ENCODE assay signal across 8 mouse cellular contexts in the genomic region with DNA sequence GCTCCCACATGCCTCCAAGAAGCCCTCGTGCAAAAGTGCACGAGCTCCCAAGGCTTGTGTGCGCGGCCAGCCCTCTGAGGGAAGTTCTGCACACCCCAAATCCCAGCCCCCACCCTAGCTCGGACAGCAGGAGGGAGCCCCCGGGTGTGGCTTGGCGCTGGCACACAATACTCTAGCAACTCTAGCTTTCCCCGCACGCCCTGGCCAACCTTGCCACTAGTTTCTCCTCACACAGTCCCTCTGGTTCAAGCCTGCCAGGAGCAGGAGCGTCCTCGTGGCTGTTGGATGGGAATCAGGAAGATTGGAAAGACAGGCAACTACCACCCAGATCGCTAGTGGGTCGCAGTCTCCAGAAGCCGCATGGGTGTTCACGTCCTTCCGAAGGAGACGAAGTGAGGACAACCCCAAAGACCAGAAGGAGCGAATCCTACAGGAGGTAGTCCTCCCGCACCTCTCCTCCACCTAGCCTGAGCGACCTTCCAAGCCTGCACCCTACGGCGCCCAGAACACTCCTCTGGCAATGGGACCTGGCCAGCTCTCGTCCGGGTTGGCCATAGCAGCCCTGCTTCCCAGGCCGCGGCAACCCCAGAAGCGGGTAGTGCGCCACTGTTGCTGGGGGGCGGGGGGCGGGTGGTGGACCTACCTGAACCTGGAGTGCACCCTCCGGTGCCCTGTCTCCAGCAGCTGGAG.
DNase-seq lines count a peak whose midpoint lies in the region; ATAC-seq and TF ChIP-seq lines count a peak whose summit lies in the region.

No protein-coding gene starts in this region.

- peak; percentile 71 for DNase-seq in MEL (ENCODE audit: low read depth, low spot score)
- peak; percentile 40 for DNase-seq in brain, embryonic 14.5 days (ENCODE audit: low read depth)
- DNase-seq in forebrain, embryonic 11.5 days (ENCODE audit: low spot score), result peak; percentile 51
- DNase-seq in heart, postnatal 4 days, result peak; percentile 6
- DNase-seq in layer of hippocampus, adult 8-10 months (ENCODE audit: low spot score in 2 of 2), result peak; percentile 13 to 22
- DNase-seq in lung, postnatal 10 days, result peak; percentile 5
- DNase-seq in retina, postnatal 1 day, result peak; percentile 35

- peak overlapping the region; percentile 74 for H3K9ac ChIP-seq in MEL (ENCODE audit: control insufficient read depth, low read depth, low read length, poor library complexity, severe bottlenecking)
- H3K9ac ChIP-seq in forebrain, embryonic 11.5 days (ENCODE audit: low read length), result peak overlapping the region; percentile 49

- H3K27me3 ChIP-seq in MEL (ENCODE audit: control insufficient read depth in 1 of 2, insufficient read depth in 2 of 2, low read length in 2 of 2), result no peaks in the 10 kb centered on the region
- H3K27me3 ChIP-seq in forebrain, embryonic 11.5 days (ENCODE audit: control insufficient read depth, insufficient read depth, low read length), result no peaks in the 10 kb centered on the region

- 22% methylated on average over 31 of the region's 31 CpGs for WGBS in forebrain, embryonic 11.5 days

- H3K4me1 ChIP-seq in MEL (ENCODE audit: control insufficient read depth in 1 of 2, insufficient read depth in 2 of 2, low read length in 2 of 2), result peaks cover 4% of the 10 kb centered on the region in 2 experiments; a peak in 1 of 4 replicates
- H3K4me1 ChIP-seq in forebrain, embryonic 11.5 days (replicated peaks; ENCODE audit: control insufficient read depth, insufficient read depth, low read length), result no peaks in the 10 kb centered on the region

- peak overlapping the region; percentile 69 for H3K4me2 ChIP-seq in forebrain, embryonic 11.5 days (ENCODE audit: low read depth, low read length, severe bottlenecking)

- TF ChIP-seq RAD21 in MEL (IDR thresholded peaks at IDR 0.05; ENCODE audit: low read depth, low read length), result no peak

- peak; percentile 82 for ATAC-seq in forebrain, embryonic 11.5 days (replicated peaks; ENCODE audit: low FRiP score)
- ATAC-seq in monocyte, adult 5-6 weeks (replicated peaks; ENCODE audit: insufficient number of reproducible peaks, low FRiP score, low TSS enrichment, poor library complexity, severe bottlenecking), result no peak

- peak overlapping the region; percentile 71 to 82 for H3K4me3 ChIP-seq in MEL (ENCODE audit: control insufficient read depth in 1 of 2, insufficient read depth in 1 of 2, low read depth in 2 of 2, low read length in 2 of 2)
- H3K4me3 ChIP-seq in forebrain, embryonic 11.5 days (ENCODE audit: low read depth, low read length), result peak overlapping the region; percentile 40

- peak overlapping the region; percentile 26 for H3K27ac ChIP-seq in MEL (ENCODE audit: control insufficient read depth, low read depth, low read length)
- H3K27ac ChIP-seq in forebrain, embryonic 11.5 days (ENCODE audit: low read depth, low read length), result no peak overlapping the region

- peaks cover 4 to 8% of the 10 kb centered on the region in 2 experiments for H3K36me3 ChIP-seq in MEL (ENCODE audit: control insufficient read depth in 1 of 2, insufficient read depth in 2 of 2, low read length in 2 of 2)
- H3K36me3 ChIP-seq in forebrain, embryonic 11.5 days (ENCODE audit: control insufficient read depth, insufficient read depth, low read length), result no peaks in the 10 kb centered on the region

- no peaks in the 10 kb centered on the region for H3K9me3 ChIP-seq in MEL (replicated peaks; ENCODE audit: insufficient read depth, low read length)
- H3K9me3 ChIP-seq in forebrain, embryonic 11.5 days (ENCODE audit: control insufficient read depth, low read length), result no peaks in the 10 kb centered on the region

- TF ChIP-seq POLR2A in MEL (IDR thresholded peaks at IDR 0.05; ENCODE audit: control insufficient read depth in 1 of 2, insufficient read depth in 1 of 2, low read depth in 1 of 2, low read length in 2 of 2, poor library complexity in 1 of 2), result 0 out of 4 replicates have a peak, but pooled peaks of 1 of the 2 experiments have one; percentile 1
- TF ChIP-seq POLR2A in brain, embryonic 14.5 days (IDR thresholded peaks at IDR 0.05; ENCODE audit: borderline replicate concordance, extremely low read depth, insufficient read depth, insufficient read length, poor library complexity, severe bottlenecking), result no peak

- peaks cover 12% of the 10 kb centered on the region for H3K79me2 ChIP-seq in MEL (ENCODE audit: control insufficient read depth, insufficient read depth, low read length, poor library complexity)

- TF ChIP-seq CTCF in MEL (IDR thresholded peaks at IDR 0.05 in 2 of 3, conservative IDR thresholded peaks at IDR 0.05 in 1 of 3; ENCODE audit: control insufficient read depth in 1 of 3, insufficient read depth in 1 of 3, low read depth in 2 of 3, low read length in 3 of 3, poor library complexity in 1 of 3, severe bottlenecking in 1 of 3), result no peak
- no peak for TF ChIP-seq CTCF in brain, embryonic 14.5 days (IDR thresholded peaks at IDR 0.05; ENCODE audit: borderline replicate concordance, extremely low read depth, insufficient read depth, insufficient read length)

- TF ChIP-seq EP300 in MEL (IDR thresholded peaks at IDR 0.05; ENCODE audit: low read depth in 1 of 2, low read length in 2 of 2), result 0 out of 4 replicates have a peak, but pooled peaks of 1 of the 2 experiments have one; percentile 3

TF ChIP-seq in MEL, 35 proteins besides CTCF, POLR2A, EP300 and RAD21:
- TF ChIP-seq POLR2AphosphoS5 (IDR thresholded peaks at IDR 0.05; ENCODE audit: borderline replicate concordance, low read depth, low read length), result no peak
- TF ChIP-seq MAFK (IDR thresholded peaks at IDR 0.05; ENCODE audit: borderline replicate concordance, low read depth, low read length), result no peak
- TF ChIP-seq KAT2A (conservative IDR thresholded peaks at IDR 0.05; ENCODE audit: low read depth, low read length), result no peak
- no peak for TF ChIP-seq UBTF (IDR thresholded peaks at IDR 0.05; ENCODE audit: borderline replicate concordance, insufficient read depth, low read depth, low read length)
- TF ChIP-seq E2F4 (IDR thresholded peaks at IDR 0.05; ENCODE audit: borderline replicate concordance, low read depth, low read length), result no peak
- TF ChIP-seq ZC3H11A (IDR thresholded peaks at IDR 0.05; ENCODE audit: low read depth, low read length), result no peak
- 0 out of 2 replicates have a peak, but pooled peaks have one; percentile 6 for TF ChIP-seq TBP (IDR thresholded peaks at IDR 0.05; ENCODE audit: low read depth, low read length)
- no peak for TF ChIP-seq GATA1 (IDR thresholded peaks at IDR 0.05; ENCODE audit: low read depth, low read length)
- no peak for TF ChIP-seq JUND (IDR thresholded peaks at IDR 0.05; ENCODE audit: low read depth, low read length)
- no peak for TF ChIP-seq SMC3 (IDR thresholded peaks at IDR 0.05; ENCODE audit: low read depth, low read length)
- TF ChIP-seq POLR2AphosphoS2 (IDR thresholded peaks at IDR 0.05; ENCODE audit: low read length), result no peak
- TF ChIP-seq MAX (IDR thresholded peaks at IDR 0.05; ENCODE audit: low read length), result peak; percentile 46
- TF ChIP-seq NRF1 (IDR thresholded peaks at IDR 0.05; ENCODE audit: insufficient read depth, low read depth, low read length, poor library complexity, severe bottlenecking), result no peak
- TF ChIP-seq ZMIZ1 (IDR thresholded peaks at IDR 0.05; ENCODE audit: low read depth, low read length), result no peak
- TF ChIP-seq TCF12 (IDR thresholded peaks at IDR 0.05; ENCODE audit: low read depth, low read length), result peak; percentile 31; the same call in 1 of the 2 replicates
- no peak for TF ChIP-seq BHLHE40 (IDR thresholded peaks at IDR 0.05; ENCODE audit: borderline replicate concordance, low read depth, low read length)
- no peak for TF ChIP-seq ZNF384 (IDR thresholded peaks at IDR 0.05; ENCODE audit: low read depth, low read length)
- no peak for TF ChIP-seq MAZ (IDR thresholded peaks at IDR 0.05; ENCODE audit: low read depth, low read length)
- TF ChIP-seq CHD2 (IDR thresholded peaks at IDR 0.05; ENCODE audit: low read length), result no peak
- TF ChIP-seq ETS1 (IDR thresholded peaks at IDR 0.05; ENCODE audit: low read depth, low read length), result no peak
- peak; percentile 18 for TF ChIP-seq SIN3A (IDR thresholded peaks at IDR 0.05; ENCODE audit: low read length)
- no peak for TF ChIP-seq RCOR1 (IDR thresholded peaks at IDR 0.05; ENCODE audit: low read depth, low read length)
- TF ChIP-seq MYB (IDR thresholded peaks at IDR 0.05; ENCODE audit: low read depth, low read length), result no peak
- TF ChIP-seq MXI1 (IDR thresholded peaks at IDR 0.05; ENCODE audit: low read depth, low read length), result peak; percentile 59
- no peak for TF ChIP-seq ELF1 (IDR thresholded peaks at IDR 0.05; ENCODE audit: low read depth, low read length)
- no peak for TF ChIP-seq GABPA (IDR thresholded peaks at IDR 0.05; ENCODE audit: low read depth, low read length)
- TF ChIP-seq CHD1 (IDR thresholded peaks at IDR 0.05; ENCODE audit: low read depth, low read length), result 0 out of 2 replicates have a peak, but pooled peaks have one; percentile 47
TF ChIP-seq in MEL: peak in this region for 6.

Comparison
In these comparisons a context has a peak if more than half of its experiments do, and no peak if none do; other contexts are left out.
1. DNase-seq: peak in every context shown above with its lines; median percentile 71 in MEL; 51 in forebrain, embryonic 11.5 days; 40 in brain, embryonic 14.5 days; 35 in retina, postnatal 1 day; 18 in layer of hippocampus, adult 8-10 months; 6 in heart, postnatal 4 days; 5 in lung, postnatal 10 days.